Mouse (Mus musculus) neutrophil, adult 5-6 weeks (primary cell): ENCODE results near the gene D630023F18Rik. TPM values are rescaled to one million over a fixed set of nuclear protein-coding genes. Genes with fewer than 3 reads are reported as not detected.

Experiments used
- ATAC-seq: fragments of 151-379, 151-347 bp; 2 replicates; pipeline ENCODE4 v1.8.0; 2017; ENCODE audit warnings: mild to moderate bottlenecking, moderate TSS enrichment; ENCODE audit not compliant: insufficient number of reproducible peaks, poor library complexity, low FRiP score, severe bottlenecking; ENCODE audit errors: extremely low read depth
- total RNA-seq: library from RNA; stranded (forward); fragments of 200-1000 nt; gene quantifications from 2 replicates; pipeline ENCODE4 v1.2.3, GENCODE M21; 2017

The D630023F18Rik gene
- not detected in 2 replicates for total RNA-seq

- ATAC-seq: no peak
Observed at GRCm38 (mm10) chr1:65122574-65123372, at the start of gene D630023F18Rik. Gene D630023F18Rik, minus strand, starts transcription at chr1:65123214.

- ATAC-seq: no peak
Observed at GRCm38 (mm10) chr1:65171579-65171978, 48.6 kb upstream of the D630023F18Rik start.

DNA sequence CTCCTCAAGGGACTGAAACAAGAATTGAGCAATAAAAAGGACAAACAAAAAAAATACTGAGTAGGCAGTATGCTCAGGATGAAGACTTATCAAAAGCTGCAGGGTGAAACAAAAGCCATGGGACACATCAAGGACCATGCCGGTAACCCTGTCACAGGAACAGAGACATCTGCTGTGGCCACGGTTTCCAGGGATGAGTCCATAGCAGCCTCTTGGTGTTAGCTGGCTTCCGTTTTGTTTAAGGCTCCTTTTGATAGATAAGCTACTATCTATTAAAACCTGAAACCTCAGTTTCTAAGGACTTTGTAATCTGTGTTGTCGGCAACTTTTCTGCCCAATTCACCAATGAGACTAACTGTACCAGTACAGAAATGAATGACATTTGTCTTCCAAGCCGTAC, 46.9 kb upstream of the D630023F18Rik start:
- no peak for ATAC-seq

GRCm38 (mm10) chr1:65169536-65169935, 46.5 kb upstream of the D630023F18Rik start:
- no peak for ATAC-seq

GRCm38 (mm10) chr1:65167496-65167895, 44.5 kb upstream of the D630023F18Rik start:
- no peak for ATAC-seq

GRCm38 (mm10) chr1:65162210-65162609, 39.2 kb upstream of the D630023F18Rik start:
- no peak for ATAC-seq

DNA sequence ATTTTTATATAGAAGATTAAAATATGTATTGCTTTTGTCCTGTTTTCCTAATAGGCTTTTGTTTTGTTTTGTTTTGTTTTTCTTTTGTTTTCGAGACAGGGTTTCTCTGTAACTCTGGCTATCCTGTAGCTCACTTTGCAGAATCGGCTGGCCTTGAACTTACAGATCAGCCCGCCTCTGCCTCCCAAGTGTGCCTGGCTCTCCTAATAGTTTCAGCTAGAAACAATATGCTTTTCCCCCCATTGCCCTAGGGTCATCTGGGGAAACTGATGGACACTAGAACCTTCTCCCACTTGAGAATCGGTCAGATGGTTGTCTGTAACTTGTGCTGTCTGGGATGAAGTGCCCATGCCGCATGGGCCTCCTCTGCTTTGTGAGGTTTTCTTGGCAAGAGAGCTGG, 33.1 kb upstream of the D630023F18Rik start:
- ATAC-seq: no peak

DNA sequence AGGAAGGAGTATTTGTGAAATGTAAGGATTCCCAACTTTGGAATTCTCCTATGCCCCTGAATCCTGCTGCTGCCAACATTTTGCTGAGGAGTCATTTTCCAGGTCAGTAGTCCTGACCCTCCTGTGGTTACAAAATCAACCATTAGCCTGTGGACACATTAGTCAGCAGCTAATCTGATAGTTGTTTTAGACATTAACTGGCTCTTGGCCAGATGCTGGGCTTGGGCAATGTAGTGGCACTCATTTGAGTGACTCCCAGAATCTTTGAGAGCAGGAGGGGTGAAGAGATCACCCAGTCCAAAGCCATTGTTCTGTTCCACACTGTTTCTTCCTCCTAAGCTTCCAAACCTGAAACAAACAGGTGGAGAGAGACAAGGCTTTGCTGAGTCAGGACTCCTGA, 31.8 kb upstream of the D630023F18Rik start:
- ATAC-seq: no peak

GRCm38 (mm10) chr1:65147971-65148370, 25.0 kb upstream of the D630023F18Rik start:
- ATAC-seq: no peak

DNA sequence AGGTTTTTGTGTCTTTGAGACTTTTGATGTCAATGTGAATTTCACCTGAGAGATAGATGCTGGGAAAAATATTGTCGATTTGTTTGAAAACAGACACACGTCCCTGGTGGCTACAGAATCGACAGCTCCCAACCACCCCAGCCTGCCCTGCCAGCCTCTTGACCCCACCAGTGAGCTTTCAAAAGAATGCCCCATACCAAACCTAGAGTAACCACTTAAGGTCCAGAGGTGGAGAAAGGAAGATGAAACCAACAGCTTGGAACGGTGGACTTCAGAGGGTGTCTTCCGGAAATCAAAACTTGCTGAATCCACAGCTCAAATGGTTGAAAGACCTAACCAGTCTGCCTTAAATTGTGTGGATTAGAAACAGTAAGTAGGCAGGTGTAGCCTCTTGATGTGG, 24.3 kb upstream of the D630023F18Rik start:
- ATAC-seq: no peak

DNA sequence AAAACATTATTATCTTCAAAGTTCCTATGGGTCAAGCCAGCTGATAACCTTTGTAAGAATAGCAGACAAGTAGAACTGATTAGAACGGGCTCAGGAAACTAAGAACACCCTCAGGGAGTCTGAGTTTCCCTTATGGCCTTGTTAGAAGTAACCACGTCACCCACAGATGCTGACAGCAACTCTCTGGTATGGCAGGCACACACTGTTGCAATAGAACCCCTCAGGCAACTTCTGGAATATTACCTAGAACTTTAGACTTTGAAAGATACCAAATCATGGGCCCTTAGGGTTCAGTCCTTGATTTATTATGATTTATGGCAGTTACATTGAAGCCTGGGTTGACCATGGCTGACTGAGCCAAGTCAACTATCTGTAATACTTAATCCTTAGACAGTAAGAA, 23.6 kb upstream of the D630023F18Rik start:
- ATAC-seq: no peak

DNA sequence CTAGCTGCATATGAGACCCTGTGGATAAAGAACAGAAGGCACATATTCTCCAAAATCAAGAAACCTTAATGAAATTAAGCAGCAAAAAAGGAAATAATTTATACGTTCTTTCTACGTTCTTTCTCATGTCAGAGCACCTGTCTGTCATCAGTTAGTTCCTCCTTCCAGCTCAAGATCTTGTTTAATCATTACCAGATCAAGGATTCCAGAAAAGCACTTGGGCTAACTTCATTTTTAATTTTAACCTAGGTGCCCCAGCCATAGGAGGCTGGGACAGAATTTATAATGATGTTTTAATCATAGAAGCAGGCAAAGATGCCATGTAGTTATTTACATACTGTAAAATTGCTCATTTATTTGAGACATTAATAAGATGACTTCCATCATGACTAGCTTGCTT, 21.8 kb upstream of the D630023F18Rik start:
- ATAC-seq: no peak

- ATAC-seq: no peak
Observed at GRCm38 (mm10) chr1:65137560-65137959, 14.5 kb upstream of the D630023F18Rik start.

- ATAC-seq: no peak
Observed at GRCm38 (mm10) chr1:65132833-65133232, 9.8 kb upstream of the D630023F18Rik start.

DNA sequence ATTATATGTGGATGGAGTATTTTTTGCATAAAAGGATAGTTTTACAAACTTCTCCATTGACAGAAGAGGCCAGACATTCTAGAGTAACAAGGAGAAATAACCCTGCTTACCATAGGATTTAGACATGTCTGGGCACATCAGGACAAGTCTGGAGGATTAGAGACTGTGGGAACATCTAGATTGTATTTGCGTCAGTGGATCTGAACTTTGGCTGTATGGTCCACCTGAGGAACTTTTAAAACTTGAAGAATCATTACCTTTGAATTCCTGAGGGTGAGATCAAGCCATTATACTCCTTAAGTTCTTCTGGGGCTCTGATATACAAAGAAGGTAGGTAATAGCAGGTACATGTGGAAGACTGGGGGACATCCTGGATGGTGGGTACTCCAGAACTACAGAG, 8.7 kb upstream of the D630023F18Rik start:
- no peak for ATAC-seq

- no peak for ATAC-seq
Observed at GRCm38 (mm10) chr1:65130226-65130625, 7.2 kb upstream of the D630023F18Rik start.

GRCm38 (mm10) chr1:65129634-65130180, 6.7 kb upstream of the D630023F18Rik start:
- no peak for ATAC-seq

DNA sequence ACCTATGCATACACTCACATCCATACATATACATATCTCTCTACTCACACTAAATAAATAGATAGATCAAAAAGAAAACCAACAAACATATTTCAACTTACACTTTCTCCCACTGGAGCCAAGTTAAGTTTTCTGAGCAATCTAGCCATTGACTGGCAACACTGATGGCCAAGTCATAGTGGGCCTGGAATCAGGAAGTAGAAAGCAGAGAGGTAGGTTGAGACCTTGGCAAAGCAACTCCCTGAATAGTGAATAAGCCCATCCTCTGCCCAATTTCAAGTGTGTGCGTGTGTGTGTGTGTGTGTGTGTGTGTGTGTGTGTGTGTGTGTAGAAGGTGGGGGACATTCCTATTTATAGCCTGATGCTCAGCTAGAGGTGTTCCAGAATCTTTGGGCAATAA, 3.6 kb downstream of the D630023F18Rik start, which contains the start of gene Gm28845:
Gm28845 (minus strand) TSS at position 121 of the 400 bp plus-strand sequence.
- no peak for ATAC-seq

- no peak for ATAC-seq
Observed at GRCm38 (mm10) chr1:65118150-65118913, 4.7 kb downstream of the D630023F18Rik start.
